Mouse (Mus musculus) mammary gland, adult 2 months (tissue): ENCODE measurements around the gene Krt87. TPM values are rescaled to one million over a fixed set of nuclear protein-coding genes. Genes with fewer than 3 reads are reported as not detected.

Experiments
- polyA plus RNA-seq: library from polyadenylated mRNA; depleted of rRNA; stranded (reverse); fragments of >200 nt; gene quantifications from 2 replicates; pipeline ENCODE4 v1.2.3, GENCODE M21; 2012; ENCODE audit warnings: low replicate concordance; rRNA removed

Gene Krt87
- 0.31 and 0.45 TPM in 2 replicates for polyA plus RNA-seq

GRCm38 (mm10) chr15:101438555-101438954 is at the start of gene Krt87:
Krt87 (minus strand) TSS chr15:101438804.

GRCm38 (mm10) chr15:101472952-101473528 is 34.4 kb upstream of the Krt87 start, which contains the start of gene Krt86:
Krt86 (plus strand) TSS chr15:101473478.

GRCm38 (mm10) chr15:101463651-101464050 is 25.0 kb upstream of the Krt87 start, which contains the start of gene Krt81:
Krt81 (minus strand) TSS chr15:101463751.

GRCm38 (mm10) chr15:101447444-101447843 is 8.8 kb upstream of the Krt87 start, which contains the start of gene Krt88:
Krt88 (plus strand) TSS chr15:101447744.

GRCm38 (mm10) chr15:101410775-101411174 is 27.8 kb downstream of the Krt87 start, which contains the start of gene Krt7:
Krt7 (plus strand) TSS chr15:101411043.

Other genes with a start within 250 kb of the Krt87 start
- 7.8 and 21.9 TPM in 2 replicates for gene Grasp, start 214.6 kb downstream of the Krt87 start, polyA plus RNA-seq
- gene Nr4a1, start 184.5 kb downstream of the Krt87 start, polyA plus RNA-seq, result 28.9 and 38.2 TPM in 2 replicates
- gene Atg101, start 154.5 kb downstream of the Krt87 start, polyA plus RNA-seq, result 29.3 and 31.4 TPM in 2 replicates
- 0.62 and 0.76 TPM in 2 replicates for gene 6030408B16Rik, start 145.6 kb downstream of the Krt87 start, polyA plus RNA-seq
- 8.3 and 21.5 TPM in 2 replicates for gene Krt80, start 68.6 kb downstream of the Krt87 start, polyA plus RNA-seq
- gene Krt7, start 27.8 kb downstream of the Krt87 start, polyA plus RNA-seq, result 34.4 and 55.3 TPM in 2 replicates
- gene Krt88, start 8.9 kb upstream of the Krt87 start, polyA plus RNA-seq, result not detected in 2 replicates
- gene Krt81, start 24.9 kb upstream of the Krt87 start, polyA plus RNA-seq, result not detected in 2 replicates
- gene Krt86, start 34.7 kb upstream of the Krt87 start, polyA plus RNA-seq, result not detected in 2 replicates
- gene Krt83, start 52.7 kb upstream of the Krt87 start, polyA plus RNA-seq, result 0.11 and 0.35 TPM in 2 replicates
- not detected in 2 replicates for gene Gm49425, start 78.5 kb upstream of the Krt87 start, polyA plus RNA-seq
- 0.05 TPM in 1 of 2 replicates, not detected in the other for gene Krt84, start 94.0 kb upstream of the Krt87 start, polyA plus RNA-seq
- not detected in 2 replicates for gene Krt82, start 111.9 kb upstream of the Krt87 start, polyA plus RNA-seq
- gene Krt90, start 124.1 kb upstream of the Krt87 start, polyA plus RNA-seq, result not detected in 2 replicates
- 0.91 TPM in 1 of 2 replicates, not detected in the other for gene Krt75, start 135.1 kb upstream of the Krt87 start, polyA plus RNA-seq
- not detected in 2 replicates for gene Gm5414, start 189.4 kb upstream of the Krt87 start, polyA plus RNA-seq
- not detected in 2 replicates for gene Gm5478, start 208.6 kb upstream of the Krt87 start, polyA plus RNA-seq
- gene Krt6b, start 241.5 kb upstream of the Krt87 start, polyA plus RNA-seq, result not detected in 2 replicates